Mouse (Mus musculus): ENCODE measurements around the gene Gnb4. TPM values are rescaled to one million over a fixed set of nuclear protein-coding genes. Genes with fewer than 3 reads are reported as not detected.

Gnb4 gene
- polyA plus RNA-seq, 1 experiment from 2014 or later = 59.4 TPM

DNA sequence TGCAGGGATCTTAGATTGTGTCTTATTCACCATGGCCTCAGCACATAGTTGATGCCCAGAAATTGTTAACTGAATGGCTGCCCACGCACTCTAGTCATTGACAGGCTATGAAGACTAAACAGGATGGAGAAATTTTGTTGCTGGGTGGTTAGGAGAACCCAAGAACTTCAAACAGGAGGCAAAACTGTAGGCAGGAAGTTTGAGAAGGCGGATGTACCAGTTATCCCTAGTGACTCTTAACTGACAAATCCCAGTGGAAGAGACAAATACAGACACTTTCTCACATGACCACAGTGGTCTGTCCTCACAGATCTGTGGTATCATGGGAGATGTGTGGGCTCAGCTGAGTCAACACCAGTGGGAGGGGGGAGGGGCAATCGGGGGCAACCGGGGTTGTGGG lies 39.6 kb upstream of the Gnb4 start:
- Histone ChIP-seq H3K27me3 (ENCODE audit: control insufficient read depth, insufficient read depth, low read length) (no peaks in the 10 kb centered on the region), H3K9ac (ENCODE audit: low read depth, low read length) (no peak overlapping the region), H3K36me3 (ENCODE audit: control insufficient read depth, insufficient read depth, low read length) (no peaks in the 10 kb centered on the region), H3K4me1 (ENCODE audit: control insufficient read depth, insufficient read depth, low read length) (no peaks in the 10 kb centered on the region), H3K9me3 (replicated peaks; ENCODE audit: control insufficient read depth, low read length) (no peaks in the 10 kb centered on the region), H3K4me2 (no peak overlapping the region), H3K27ac (ENCODE audit: low read depth, low read length) (no peak overlapping the region), H3K4me3 (ENCODE audit: low read depth, low read length) (no peak overlapping the region)
- 73% methylated on average over 4 of the region's 4 CpGs for WGBS (ENCODE audit: insufficient replicate concordance)
- ATAC-seq (replicated peaks; ENCODE audit: insufficient number of reproducible peaks, low FRiP score, low TSS enrichment) = no peak

DNA sequence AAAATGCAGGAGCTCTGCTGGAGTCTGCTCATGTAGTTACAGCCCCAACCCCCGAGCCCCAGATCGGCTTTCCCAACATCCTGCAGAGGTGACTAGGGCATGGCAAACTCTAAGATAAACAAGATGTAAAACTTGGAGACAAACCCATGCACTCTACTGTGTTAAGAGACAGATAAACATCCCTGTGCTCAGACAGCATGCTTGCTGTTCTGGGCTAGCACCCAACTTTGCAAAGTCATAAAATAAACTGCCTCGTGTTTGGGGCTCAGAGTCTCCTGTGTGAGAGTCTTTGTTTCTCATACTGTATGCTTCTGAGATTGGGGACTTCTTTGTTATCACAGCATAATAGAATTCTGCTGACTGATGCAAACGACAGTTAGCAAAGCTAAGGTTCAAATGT lies 36.4 kb upstream of the Gnb4 start:
- H3K4me1 ChIP-seq (ENCODE audit: control insufficient read depth, insufficient read depth, low read length) = no peaks in the 10 kb centered on the region
- H3K27me3 ChIP-seq (ENCODE audit: control insufficient read depth, insufficient read depth, low read length) = no peaks in the 10 kb centered on the region
- ATAC-seq (replicated peaks; ENCODE audit: insufficient number of reproducible peaks, low FRiP score, low TSS enrichment) = no peak
- no peaks in the 10 kb centered on the region for H3K9me3 ChIP-seq (replicated peaks; ENCODE audit: control insufficient read depth, low read length)
- no peak overlapping the region for H3K4me2 ChIP-seq
- H3K36me3 ChIP-seq (ENCODE audit: control insufficient read depth, insufficient read depth, low read length) = no peaks in the 10 kb centered on the region
- H3K9ac ChIP-seq (ENCODE audit: low read depth, low read length) = no peak overlapping the region
- H3K27ac ChIP-seq (ENCODE audit: low read depth, low read length) = no peak overlapping the region
- 66% methylated on average over 4 of the region's 4 CpGs for WGBS (ENCODE audit: insufficient replicate concordance)
- H3K4me3 ChIP-seq (ENCODE audit: low read depth, low read length) = no peak overlapping the region

DNA sequence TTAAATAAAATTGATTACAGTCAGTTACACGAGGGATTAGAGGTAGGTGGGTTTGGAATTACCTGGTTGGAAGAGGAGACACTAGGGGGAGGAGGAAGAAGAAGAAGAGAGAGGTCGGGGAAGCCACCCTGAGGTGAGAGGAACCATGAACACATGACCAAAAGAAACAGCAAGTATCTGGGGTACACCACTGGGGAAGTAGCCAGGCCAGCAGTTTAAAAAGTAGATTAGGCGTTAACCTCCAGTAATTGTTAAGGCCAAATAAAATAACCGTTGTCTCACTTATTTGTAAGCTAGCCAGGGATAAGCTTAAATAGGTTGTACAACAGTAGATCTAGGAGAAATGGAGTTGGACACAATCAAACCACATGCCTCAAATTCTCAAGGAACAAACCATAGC lies 32.9 kb upstream of the Gnb4 start:
- Histone ChIP-seq H3K27ac (ENCODE audit: low read depth, low read length) (no peak overlapping the region), H3K4me2 (no peak overlapping the region), H3K4me3 (ENCODE audit: low read depth, low read length) (no peak overlapping the region), H3K27me3 (ENCODE audit: control insufficient read depth, insufficient read depth, low read length) (no peaks in the 10 kb centered on the region), H3K36me3 (ENCODE audit: control insufficient read depth, insufficient read depth, low read length) (no peaks in the 10 kb centered on the region), H3K4me1 (ENCODE audit: control insufficient read depth, insufficient read depth, low read length) (no peaks in the 10 kb centered on the region), H3K9ac (ENCODE audit: low read depth, low read length) (no peak overlapping the region), H3K9me3 (replicated peaks; ENCODE audit: control insufficient read depth, low read length) (no peaks in the 10 kb centered on the region)
- no peak for ATAC-seq (replicated peaks; ENCODE audit: insufficient number of reproducible peaks, low FRiP score, low TSS enrichment)
- 63% methylated on average over 4 of the region's 4 CpGs for WGBS (ENCODE audit: insufficient replicate concordance)

DNA sequence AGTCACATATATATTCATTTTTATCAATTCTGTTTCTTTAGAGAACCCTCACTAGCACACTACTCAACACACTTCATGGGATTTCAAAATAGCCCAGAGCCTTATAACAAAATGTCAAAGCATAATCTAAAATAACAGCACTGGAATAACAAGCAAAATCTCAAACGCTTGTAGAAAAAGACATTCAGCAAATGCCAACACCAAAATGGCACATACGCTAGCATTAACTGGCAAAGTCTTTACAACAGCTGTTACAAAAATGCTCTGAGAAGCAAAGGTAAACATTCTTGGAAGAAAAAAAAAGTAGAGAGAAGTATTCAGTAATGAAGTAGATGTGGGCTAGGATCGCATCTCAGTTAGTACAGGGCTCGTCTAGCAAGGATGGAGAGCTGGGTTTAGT lies 30.5 kb upstream of the Gnb4 start:
- H3K9ac ChIP-seq (ENCODE audit: low read depth, low read length) = no peak overlapping the region
- H3K4me2 ChIP-seq = no peak overlapping the region
- H3K9me3 ChIP-seq (replicated peaks; ENCODE audit: control insufficient read depth, low read length) = no peaks in the 10 kb centered on the region
- H3K36me3 ChIP-seq (ENCODE audit: control insufficient read depth, insufficient read depth, low read length) = no peaks in the 10 kb centered on the region
- no peak overlapping the region for H3K4me3 ChIP-seq (ENCODE audit: low read depth, low read length)
- WGBS (ENCODE audit: insufficient replicate concordance) = 85% methylated on average over 4 of the region's 4 CpGs
- ATAC-seq (replicated peaks; ENCODE audit: insufficient number of reproducible peaks, low FRiP score, low TSS enrichment) = no peak
- H3K4me1 ChIP-seq (ENCODE audit: control insufficient read depth, insufficient read depth, low read length) = no peaks in the 10 kb centered on the region
- H3K27me3 ChIP-seq (ENCODE audit: control insufficient read depth, insufficient read depth, low read length) = no peaks in the 10 kb centered on the region
- no peak overlapping the region for H3K27ac ChIP-seq (ENCODE audit: low read depth, low read length)

DNA sequence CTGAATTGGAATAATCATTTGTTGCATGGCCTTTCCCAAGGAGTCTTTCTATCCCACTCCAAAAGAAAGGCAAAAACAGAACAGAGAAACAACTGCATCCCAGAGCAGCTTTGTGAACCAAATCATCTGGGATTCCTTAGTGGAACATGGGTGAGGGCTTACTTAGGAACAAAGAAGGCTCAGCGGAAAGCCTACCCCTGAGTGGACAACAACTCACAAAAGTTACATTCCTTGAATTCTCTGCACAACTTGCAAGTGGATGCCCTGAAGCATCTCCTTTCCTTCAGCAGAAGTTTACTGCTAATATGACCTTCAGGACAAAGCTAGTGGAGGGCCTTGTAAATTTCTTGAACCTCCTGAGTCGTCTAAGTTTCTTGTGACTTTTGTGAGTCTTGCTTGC lies 28.4 kb upstream of the Gnb4 start:
- WGBS (ENCODE audit: insufficient replicate concordance) = 84% methylated on average over 2 of the region's 2 CpGs
- no peak for ATAC-seq (replicated peaks; ENCODE audit: insufficient number of reproducible peaks, low FRiP score, low TSS enrichment)
- H3K9me3 ChIP-seq (replicated peaks; ENCODE audit: control insufficient read depth, low read length) = no peaks in the 10 kb centered on the region
- no peaks in the 10 kb centered on the region for H3K36me3 ChIP-seq (ENCODE audit: control insufficient read depth, insufficient read depth, low read length)
- no peak overlapping the region for H3K4me2 ChIP-seq
- no peaks in the 10 kb centered on the region for H3K4me1 ChIP-seq (ENCODE audit: control insufficient read depth, insufficient read depth, low read length)
- no peak overlapping the region for H3K27ac ChIP-seq (ENCODE audit: low read depth, low read length)
- no peak overlapping the region for H3K9ac ChIP-seq (ENCODE audit: low read depth, low read length)
- H3K4me3 ChIP-seq (ENCODE audit: low read depth, low read length) = no peak overlapping the region
- no peaks in the 10 kb centered on the region for H3K27me3 ChIP-seq (ENCODE audit: control insufficient read depth, insufficient read depth, low read length)

DNA sequence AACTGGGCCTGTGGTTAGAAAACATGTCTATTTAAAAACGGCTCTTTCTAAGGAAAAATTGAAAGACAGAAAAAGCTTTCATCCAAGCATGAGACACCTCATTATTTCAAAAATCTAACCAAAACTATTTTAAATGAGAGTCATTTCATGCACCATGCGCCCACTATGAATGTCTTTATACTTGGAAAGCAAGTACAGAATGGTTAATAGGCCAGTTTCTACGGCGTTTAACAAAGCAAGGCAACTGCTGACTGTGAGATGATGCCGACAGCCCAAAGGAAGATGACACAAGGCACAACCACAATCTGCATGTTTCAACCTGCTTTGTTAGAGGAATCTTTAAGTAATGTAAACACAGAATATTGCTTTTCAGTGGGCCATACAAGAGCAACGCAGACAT lies 25.7 kb upstream of the Gnb4 start:
- no peak overlapping the region for H3K4me2 ChIP-seq
- no peaks in the 10 kb centered on the region for H3K27me3 ChIP-seq (ENCODE audit: control insufficient read depth, insufficient read depth, low read length)
- no peaks in the 10 kb centered on the region for H3K4me1 ChIP-seq (ENCODE audit: control insufficient read depth, insufficient read depth, low read length)
- H3K36me3 ChIP-seq (ENCODE audit: control insufficient read depth, insufficient read depth, low read length) = no peaks in the 10 kb centered on the region
- ATAC-seq (replicated peaks; ENCODE audit: insufficient number of reproducible peaks, low FRiP score, low TSS enrichment) = no peak
- WGBS (ENCODE audit: insufficient replicate concordance) = 85% methylated on average over 6 of the region's 6 CpGs
- H3K27ac ChIP-seq (ENCODE audit: low read depth, low read length) = no peak overlapping the region
- no peak overlapping the region for H3K4me3 ChIP-seq (ENCODE audit: low read depth, low read length)
- H3K9me3 ChIP-seq (replicated peaks; ENCODE audit: control insufficient read depth, low read length) = no peaks in the 10 kb centered on the region
- no peak overlapping the region for H3K9ac ChIP-seq (ENCODE audit: low read depth, low read length)

DNA sequence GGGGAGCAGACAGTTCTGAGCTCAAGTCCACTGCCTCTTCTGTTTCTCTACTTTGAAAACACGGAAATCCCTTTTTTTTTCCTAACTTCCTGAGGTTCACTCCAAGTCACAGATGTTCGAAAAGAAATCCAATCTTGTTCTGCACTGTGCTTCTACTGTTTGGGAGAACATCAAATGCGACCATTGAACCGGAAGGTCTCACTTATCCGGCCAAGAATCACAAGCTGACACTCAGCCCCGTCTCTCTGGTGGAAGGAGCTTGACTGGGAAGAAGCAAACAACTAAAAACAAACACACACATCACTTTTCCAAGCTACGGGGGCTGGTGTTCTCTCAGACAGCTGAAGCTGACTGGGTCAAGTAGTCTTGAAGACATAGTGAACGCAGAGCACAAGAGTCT lies 21.9 kb upstream of the Gnb4 start:
- H3K36me3 ChIP-seq (ENCODE audit: control insufficient read depth, insufficient read depth, low read length) = no peaks in the 10 kb centered on the region
- H3K4me3 ChIP-seq (ENCODE audit: low read depth, low read length) = no peak overlapping the region
- H3K4me2 ChIP-seq = no peak overlapping the region
- no peaks in the 10 kb centered on the region for H3K4me1 ChIP-seq (ENCODE audit: control insufficient read depth, insufficient read depth, low read length)
- no peak overlapping the region for H3K27ac ChIP-seq (ENCODE audit: low read depth, low read length)
- H3K9me3 ChIP-seq (replicated peaks; ENCODE audit: control insufficient read depth, low read length) = no peaks in the 10 kb centered on the region
- no peak overlapping the region for H3K9ac ChIP-seq (ENCODE audit: low read depth, low read length)
- no peaks in the 10 kb centered on the region for H3K27me3 ChIP-seq (ENCODE audit: control insufficient read depth, insufficient read depth, low read length)
- ATAC-seq (replicated peaks; ENCODE audit: insufficient number of reproducible peaks, low FRiP score, low TSS enrichment) = no peak
- 53% methylated on average over 8 of the region's 8 CpGs for WGBS (ENCODE audit: insufficient replicate concordance)

DNA sequence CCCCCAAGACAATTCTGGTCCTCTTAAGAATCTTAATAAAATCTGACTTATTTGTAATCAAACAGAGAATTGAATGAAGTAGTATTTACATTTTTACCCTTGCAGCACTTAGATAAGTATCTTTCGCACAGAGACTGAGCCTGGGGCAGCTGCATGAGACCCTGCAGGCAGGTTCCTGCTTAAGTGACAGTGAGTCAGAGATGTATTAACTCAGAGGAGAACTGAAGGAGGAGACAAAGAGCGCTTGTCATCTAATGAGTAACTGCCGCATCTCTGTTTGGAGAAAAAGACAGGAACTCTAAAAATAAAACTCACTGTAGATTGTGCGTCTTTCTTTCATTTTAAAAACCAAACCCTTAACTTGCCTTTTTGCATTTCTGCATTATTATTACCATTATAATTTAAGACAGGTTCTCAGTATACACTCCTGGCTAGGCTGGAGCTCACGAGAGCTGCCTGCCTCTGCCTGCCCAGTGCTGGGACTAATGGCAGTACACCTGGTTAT lies 16.4 kb upstream of the Gnb4 start:
- Histone ChIP-seq H3K27me3 (ENCODE audit: control insufficient read depth, insufficient read depth, low read length) (no peaks in the 10 kb centered on the region), H3K9me3 (replicated peaks; ENCODE audit: control insufficient read depth, low read length) (no peaks in the 10 kb centered on the region), H3K4me2 (no peak overlapping the region), H3K27ac (ENCODE audit: low read depth, low read length) (no peak overlapping the region), H3K4me1 (ENCODE audit: control insufficient read depth, insufficient read depth, low read length) (no peaks in the 10 kb centered on the region), H3K4me3 (ENCODE audit: low read depth, low read length) (no peak overlapping the region), H3K9ac (ENCODE audit: low read depth, low read length) (no peak overlapping the region), H3K36me3 (ENCODE audit: control insufficient read depth, insufficient read depth, low read length) (no peaks in the 10 kb centered on the region)
- 64% methylated on average over 5 of the region's 5 CpGs for WGBS (ENCODE audit: insufficient replicate concordance)
- ATAC-seq (replicated peaks; ENCODE audit: insufficient number of reproducible peaks, low FRiP score, low TSS enrichment) = no peak

DNA sequence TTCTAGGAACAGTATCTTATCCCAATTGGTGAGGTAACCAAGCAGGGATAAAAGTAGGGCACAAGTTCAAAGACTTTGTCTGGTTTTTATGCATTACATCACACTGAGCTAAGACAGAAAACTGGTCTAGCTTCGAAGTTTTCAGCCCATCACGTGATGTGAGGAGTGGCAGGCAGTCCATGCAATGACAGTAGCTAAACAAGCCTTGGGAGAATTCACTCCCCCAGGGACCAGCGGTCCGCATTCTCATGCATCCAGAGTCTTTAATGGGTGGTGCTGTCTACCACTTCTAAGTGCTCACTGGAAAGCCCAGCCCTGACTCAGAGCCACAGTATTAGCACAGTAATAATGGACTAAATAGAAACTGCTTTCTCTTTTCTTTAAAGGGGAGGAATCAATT lies 13.8 kb upstream of the Gnb4 start:
- Histone ChIP-seq H3K9ac (ENCODE audit: low read depth, low read length) (no peak overlapping the region), H3K4me1 (ENCODE audit: control insufficient read depth, insufficient read depth, low read length) (no peaks in the 10 kb centered on the region), H3K4me3 (ENCODE audit: low read depth, low read length) (no peak overlapping the region), H3K36me3 (ENCODE audit: control insufficient read depth, insufficient read depth, low read length) (no peaks in the 10 kb centered on the region), H3K4me2 (no peak overlapping the region), H3K9me3 (replicated peaks; ENCODE audit: control insufficient read depth, low read length) (no peaks in the 10 kb centered on the region), H3K27me3 (ENCODE audit: control insufficient read depth, insufficient read depth, low read length) (no peaks in the 10 kb centered on the region), H3K27ac (ENCODE audit: low read depth, low read length) (no peak overlapping the region)
- 50% methylated on average over 4 of the region's 4 CpGs for WGBS (ENCODE audit: insufficient replicate concordance)
- ATAC-seq (replicated peaks; ENCODE audit: insufficient number of reproducible peaks, low FRiP score, low TSS enrichment) = no peak
